Mouse (Mus musculus) adrenal gland, postnatal 14 days (tissue): ENCODE results near the gene Ralb. TPM values are rescaled to one million over a fixed set of nuclear protein-coding genes. Genes with fewer than 3 reads are reported as not detected.
A peak's percentile ranks its signal among the peaks of the same experiment; 100 is the strongest.

ENCODE experiments used
- DNase-seq: peaks from one replicate; pipeline ENCODE4 v3.0.0; 2021; ENCODE audit warnings: mixed read lengths
- total RNA-seq: library from RNA; stranded (reverse); gene quantifications from 2 replicates; pipeline ENCODE4 v1.2.3, GENCODE M21; 2021

Ralb gene
- total RNA-seq, 1 experiment from 2014 or later, result 58.1 TPM

GRCm38 (mm10) chr1:119494024-119494711 lies 10.4 kb downstream of the Ralb start:
- peak; percentile 61 for DNase-seq

DNA sequence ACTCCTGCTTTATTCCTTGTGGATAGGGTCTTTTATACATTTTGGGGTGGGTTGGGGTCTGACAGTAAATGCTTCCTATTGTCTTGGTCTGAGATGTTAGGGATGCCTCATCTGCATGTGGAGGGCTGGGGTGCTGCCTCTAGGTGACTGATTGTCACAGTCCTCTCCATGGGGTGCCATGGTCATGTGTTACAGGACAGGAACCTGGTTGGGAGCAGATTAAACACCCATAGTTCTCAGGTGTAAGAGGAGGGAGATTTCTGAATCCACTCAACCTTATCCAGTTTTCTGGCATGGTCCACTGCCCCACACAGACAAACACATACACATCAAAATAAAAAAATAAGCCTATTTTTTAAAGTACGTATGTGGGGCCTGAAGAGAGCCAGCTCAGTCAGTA lies 12.1 kb downstream of the Ralb start:
- no peak for DNase-seq

DNA sequence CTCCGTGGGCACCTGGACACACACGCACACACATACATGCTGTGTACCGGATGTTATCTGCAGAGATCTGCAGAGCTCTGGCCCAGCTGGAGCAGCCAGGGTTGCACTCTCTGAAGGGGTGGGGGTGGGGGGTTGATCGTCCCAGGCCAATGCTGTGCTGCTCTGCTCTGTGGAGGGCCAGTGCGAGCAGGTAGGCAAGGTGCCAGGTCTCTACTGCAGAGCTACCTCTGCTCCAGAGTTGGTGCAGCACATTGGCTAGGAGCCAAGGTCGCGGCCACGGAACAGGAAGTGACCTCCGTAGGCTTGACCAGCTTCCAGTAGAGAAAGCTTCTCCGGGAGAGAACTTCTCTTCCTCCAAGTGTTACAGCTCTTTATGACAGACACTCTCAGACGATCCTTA lies 12.5 kb downstream of the Ralb start:
- DNase-seq, result peak; percentile 95

DNA sequence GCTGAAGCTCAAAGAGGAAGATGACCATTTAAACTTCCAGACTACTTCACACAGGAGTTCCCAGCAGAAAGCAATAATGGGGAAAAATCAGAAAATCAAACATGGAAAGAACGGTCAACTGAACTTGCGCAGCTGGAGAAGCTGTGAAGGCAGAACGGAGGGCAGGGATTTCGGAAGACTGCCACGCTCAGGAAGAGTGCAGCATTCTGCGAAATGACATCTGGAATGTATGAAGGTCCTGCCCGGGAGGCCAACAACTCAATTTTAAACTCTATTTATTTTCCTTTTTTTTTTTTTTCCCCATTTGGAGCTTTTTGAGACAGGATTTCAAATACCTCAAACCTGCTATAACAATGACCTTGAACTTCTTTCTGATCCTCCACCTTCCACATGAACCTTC lies 13.8 kb downstream of the Ralb start:
- DNase-seq, result no peak

- no peak for DNase-seq
Measured at GRCm38 (mm10) chr1:119487917-119488590, 16.5 kb downstream of the Ralb start.

- DNase-seq, result no peak
Measured at GRCm38 (mm10) chr1:119485825-119486224, 18.8 kb downstream of the Ralb start.

GRCm38 (mm10) chr1:119484457-119484856 lies 20.1 kb downstream of the Ralb start:
- peak; percentile 63 for DNase-seq

DNA sequence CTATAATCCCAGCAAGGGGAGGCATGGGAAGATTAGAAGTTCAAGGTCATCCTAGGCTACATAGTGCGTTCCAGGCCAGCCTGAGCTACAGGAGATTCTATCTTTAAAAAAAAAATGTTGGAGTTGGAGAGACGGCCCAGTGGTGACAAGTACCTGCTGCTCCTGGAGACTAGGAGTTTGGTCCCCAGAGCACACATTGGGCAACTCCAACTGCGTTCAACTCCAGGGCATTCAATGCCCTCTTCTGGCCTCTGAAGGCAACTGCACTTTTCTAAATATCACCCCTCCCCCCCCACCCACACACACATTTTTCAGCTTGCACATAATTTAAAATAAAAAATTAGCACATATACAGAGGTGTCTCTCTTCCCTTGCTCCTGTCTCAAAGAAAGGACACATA lies 21.7 kb downstream of the Ralb start:
- DNase-seq, result peak; percentile 35

- no peak for DNase-seq
Measured at GRCm38 (mm10) chr1:119481205-119481932, 23.2 kb downstream of the Ralb start.

GRCm38 (mm10) chr1:119480678-119481077 lies 23.9 kb downstream of the Ralb start:
- DNase-seq, result no peak

GRCm38 (mm10) chr1:119479641-119480040 lies 25.0 kb downstream of the Ralb start:
- DNase-seq, result peak; percentile 38

- DNase-seq, result no peak
Measured at GRCm38 (mm10) chr1:119476905-119477353, 27.7 kb downstream of the Ralb start.

DNA sequence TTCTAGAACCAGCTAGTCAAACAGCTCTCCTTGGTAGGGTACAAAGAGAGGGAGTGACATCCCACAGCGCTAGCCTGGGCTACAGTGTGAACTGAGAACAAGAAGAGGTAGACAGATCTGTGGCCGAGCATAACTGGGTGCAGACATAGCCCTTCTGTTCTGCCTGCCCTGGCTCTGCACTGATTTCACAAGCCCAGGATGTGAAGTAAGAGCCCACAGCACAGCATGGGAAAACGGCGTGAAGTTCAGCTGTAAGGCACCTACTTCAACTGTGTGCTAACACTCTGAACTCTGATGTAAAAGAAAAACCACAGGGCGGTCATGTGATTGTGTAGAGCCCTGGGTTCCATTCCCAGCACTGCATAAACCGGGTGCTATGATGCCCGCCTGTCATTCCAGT lies 29.9 kb downstream of the Ralb start:
- no peak for DNase-seq

GRCm38 (mm10) chr1:119472648-119473047 lies 31.9 kb downstream of the Ralb start:
- no peak for DNase-seq

DNA sequence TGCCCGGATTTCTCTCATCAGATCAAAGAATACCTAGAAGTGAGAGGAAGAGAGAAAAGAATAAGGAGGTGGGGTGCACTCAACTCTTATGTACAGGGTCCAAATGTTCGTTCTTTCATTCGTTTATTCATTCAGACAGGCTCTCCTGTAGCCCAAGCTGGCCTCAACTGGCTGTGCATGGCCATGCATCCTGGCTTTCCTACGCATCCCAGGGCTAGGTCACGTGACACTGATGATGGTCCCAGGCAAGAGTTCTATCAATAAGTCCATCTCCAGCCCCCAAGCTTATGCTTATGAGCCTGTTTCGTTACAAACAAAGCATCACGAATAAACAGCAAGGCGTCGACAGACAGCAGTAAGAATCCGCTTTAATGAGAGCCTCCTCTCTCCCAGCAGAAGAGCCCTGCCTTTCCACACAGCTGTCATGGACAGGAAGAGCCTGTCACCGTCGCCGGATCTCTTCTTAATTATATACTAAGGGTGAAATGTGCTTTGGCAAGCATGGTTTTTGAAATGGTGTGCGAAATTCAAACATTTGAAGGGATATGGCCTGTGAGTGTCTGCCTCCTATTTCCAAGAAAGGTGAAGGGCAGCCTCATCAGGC lies 32.7 kb downstream of the Ralb start:
- DNase-seq, result no peak

DNA sequence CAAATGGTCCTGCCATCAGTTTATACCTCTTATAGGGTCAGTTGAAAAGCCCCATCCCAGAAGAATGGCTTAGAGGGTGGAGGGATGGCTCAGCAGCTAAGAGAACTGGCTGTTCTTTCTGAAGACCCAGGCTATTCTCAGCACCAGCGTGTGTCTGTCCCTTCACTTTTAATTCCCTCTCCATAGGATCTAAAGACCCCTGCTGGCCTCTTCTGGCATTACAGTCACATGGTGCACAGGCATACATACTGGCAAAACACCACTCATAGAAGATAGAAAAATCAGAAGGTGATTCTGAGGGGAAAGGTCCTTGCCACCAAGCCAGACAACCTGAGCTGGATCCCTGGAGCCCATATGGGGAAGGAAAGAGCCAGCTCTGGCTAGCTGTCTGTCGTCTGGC lies 41.2 kb downstream of the Ralb start:
- peak; percentile 71 for DNase-seq

DNA sequence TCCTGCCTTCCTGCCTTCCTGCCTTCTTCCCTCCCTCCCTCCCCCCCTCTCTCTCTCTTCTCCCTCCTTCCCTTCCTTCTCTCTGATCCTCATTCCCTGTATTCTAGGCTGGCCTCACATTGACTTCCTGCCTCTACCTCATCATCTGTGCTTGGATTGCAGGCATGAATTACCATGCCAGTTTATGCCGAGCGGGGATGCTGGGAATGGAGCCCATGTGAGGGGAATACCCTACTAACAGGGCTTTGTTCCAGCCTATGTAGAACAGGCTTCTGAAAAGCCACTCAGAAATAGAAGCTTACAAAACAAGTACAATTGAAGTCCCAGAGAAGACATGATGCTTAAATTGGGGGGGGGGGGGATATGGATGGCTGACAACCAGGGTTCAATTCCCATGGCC lies 44.5 kb downstream of the Ralb start:
- no peak for DNase-seq

GRCm38 (mm10) chr1:119457993-119458605 lies 46.5 kb downstream of the Ralb start:
- DNase-seq, result peak; percentile 75

- DNase-seq, result peak; percentile 46
Measured at GRCm38 (mm10) chr1:119457528-119457855, 47.1 kb downstream of the Ralb start.

- DNase-seq, result no peak
Measured at GRCm38 (mm10) chr1:119456671-119457527, 47.7 kb downstream of the Ralb start.

DNA sequence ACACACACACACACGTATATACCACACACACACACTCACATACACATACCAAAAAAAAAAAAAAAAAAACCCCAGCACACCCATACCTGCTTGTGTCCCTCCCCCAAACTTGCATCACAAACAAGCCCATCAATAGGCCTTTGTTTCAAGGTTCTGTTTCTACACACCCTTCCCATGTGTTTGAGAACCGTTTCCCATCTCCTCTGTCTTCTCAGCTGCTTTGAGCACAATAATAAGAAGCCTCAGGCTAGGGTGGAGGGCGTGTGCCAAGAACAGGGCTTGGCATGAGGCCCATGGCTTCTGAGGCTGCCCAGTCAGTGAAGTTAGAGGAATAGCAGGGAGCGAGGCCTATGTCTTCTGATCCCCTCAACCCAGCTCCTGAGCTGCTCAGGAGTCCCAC lies 50.9 kb downstream of the Ralb start:
- DNase-seq, result peak; percentile 51

- no peak for DNase-seq
Measured at GRCm38 (mm10) chr1:119451417-119451816, 53.2 kb downstream of the Ralb start.
